Mouse (Mus musculus): ENCODE data around the gene Slc19a1. TPM values are rescaled to one million over a fixed set of nuclear protein-coding genes. Genes with fewer than 3 reads are reported as not detected.

Gene Slc19a1
- polyA plus RNA-seq (2015; fragmentation: Nextera tagmentation; extraction: Ambion mirVana), result 8.1 and 8.4 TPM in 2 replicates

DNA sequence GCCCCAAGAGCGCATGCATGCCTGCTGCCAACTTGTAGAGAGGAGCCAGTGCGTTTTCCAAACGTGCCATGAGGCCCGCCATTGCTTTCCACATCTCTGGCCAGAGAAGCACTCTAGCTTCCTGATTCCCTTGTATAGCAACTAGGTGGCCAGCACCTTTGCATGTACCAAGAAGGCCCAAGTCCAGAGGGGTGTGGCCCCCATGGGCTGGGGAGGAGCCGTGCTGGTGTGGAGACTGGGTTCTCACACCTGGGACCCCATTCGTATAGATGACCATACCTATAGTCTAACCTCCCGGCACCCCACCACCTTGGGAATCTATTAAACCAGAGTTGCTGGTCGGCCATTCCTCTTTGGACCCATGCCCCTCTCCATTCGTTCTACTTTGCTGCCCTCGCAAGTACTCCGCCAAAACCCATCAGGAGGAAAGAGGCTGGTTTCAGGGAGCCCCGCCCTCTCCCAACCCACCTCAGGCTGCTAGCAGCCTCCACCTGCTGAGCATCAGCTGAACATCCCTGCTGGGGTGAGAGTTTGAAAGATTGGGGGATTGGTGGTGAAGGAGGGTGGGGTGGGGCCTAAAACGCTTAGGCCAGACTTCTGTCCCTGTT lies at the start of gene Slc19a1:
TSS of gene Slc19a1 (plus strand) at position 474 of the 608 bp plus-strand sequence.
- no peak within 1 kb of the TSS for H3K27ac ChIP-seq (ENCODE audit: low read length)
- WGBS, result 54% methylated on average over 13 of the region's 13 CpGs
- ATAC-seq (no peak), DNase-seq (ENCODE audit: low spot score) (no peak)
- no peaks in the 10 kb centered on the region for H3K36me3 ChIP-seq (ENCODE audit: insufficient read depth, low read length)
- no peaks in the 10 kb centered on the region for H3K27me3 ChIP-seq (replicated peaks; ENCODE audit: insufficient read depth, low read length)
- H3K4me1 ChIP-seq (ENCODE audit: insufficient read depth, low read depth, low read length), result peaks cover 9% of the 10 kb centered on the region; the same call in 1 of the 2 replicates
- H3K4me3 ChIP-seq (ENCODE audit: low read depth, low read length), result peak within 1 kb of the TSS; percentile 61
- no peak for TF ChIP-seq EP300 (IDR thresholded peaks at IDR 0.05)
- H3K9ac ChIP-seq (replicated peaks; ENCODE audit: low read depth), result peak within 1 kb of the TSS; percentile 54
- no peaks in the 10 kb centered on the region for H3K9me3 ChIP-seq (ENCODE audit: low read length)
- H3K4me2 ChIP-seq (replicated peaks; ENCODE audit: low read depth, low read length), result peak within 1 kb of the TSS; percentile 88

- Histone ChIP-seq H3K9ac (replicated peaks; ENCODE audit: low read depth) (no peak overlapping the region), H3K4me2 (replicated peaks; ENCODE audit: low read depth, low read length) (no peak overlapping the region), H3K27me3 (replicated peaks; ENCODE audit: insufficient read depth, low read length) (no peaks in the 10 kb centered on the region), H3K4me3 (ENCODE audit: low read depth, low read length) (no peak overlapping the region), H3K36me3 (ENCODE audit: insufficient read depth, low read length) (no peaks in the 10 kb centered on the region), H3K4me1 (ENCODE audit: insufficient read depth, low read depth, low read length) (no peaks in the 10 kb centered on the region), H3K27ac (ENCODE audit: low read length) (no peak overlapping the region), H3K9me3 (ENCODE audit: low read length) (no peaks in the 10 kb centered on the region)
- DNase-seq (ENCODE audit: low spot score) (no peak), ATAC-seq (no peak)
- no peak for TF ChIP-seq CTCF (IDR thresholded peaks at IDR 0.05)
- no peak for TF ChIP-seq EP300 (IDR thresholded peaks at IDR 0.05)
- 85% methylated on average over 5 of the region's 5 CpGs for WGBS
Measured at GRCm38 (mm10) chr10:76988586-76988985, 43.5 kb upstream of the Slc19a1 start.

GRCm38 (mm10) chr10:76992456-76992855 lies 39.6 kb upstream of the Slc19a1 start:
- no peaks in the 10 kb centered on the region for H3K9me3 ChIP-seq (ENCODE audit: low read length)
- H3K4me3 ChIP-seq (ENCODE audit: low read depth, low read length), result no peak overlapping the region
- TF ChIP-seq CTCF (IDR thresholded peaks at IDR 0.05) (no peak), EP300 (IDR thresholded peaks at IDR 0.05) (no peak)
- no peaks in the 10 kb centered on the region for H3K4me1 ChIP-seq (ENCODE audit: insufficient read depth, low read depth, low read length)
- H3K4me2 ChIP-seq (replicated peaks; ENCODE audit: low read depth, low read length), result no peak overlapping the region
- no peak overlapping the region for H3K27ac ChIP-seq (ENCODE audit: low read length)
- no peak overlapping the region for H3K9ac ChIP-seq (replicated peaks; ENCODE audit: low read depth)
- H3K27me3 ChIP-seq (replicated peaks; ENCODE audit: insufficient read depth, low read length), result no peaks in the 10 kb centered on the region
- ATAC-seq (no peak), DNase-seq (ENCODE audit: low spot score) (no peak)
- H3K36me3 ChIP-seq (ENCODE audit: insufficient read depth, low read length), result no peaks in the 10 kb centered on the region
- WGBS, result 64% methylated on average over 3 of the region's 3 CpGs

- TF ChIP-seq EP300 (IDR thresholded peaks at IDR 0.05) (peak; percentile 50; the same call in 1 of the 2 replicates), CTCF (IDR thresholded peaks at IDR 0.05) (no peak)
- DNase-seq (ENCODE audit: low spot score) (peak; percentile 60), ATAC-seq (peak; percentile 91)
- no peak overlapping the region for H3K4me2 ChIP-seq (replicated peaks; ENCODE audit: low read depth, low read length)
- H3K4me1 ChIP-seq (ENCODE audit: insufficient read depth, low read depth, low read length), result no peaks in the 10 kb centered on the region; the same call in 1 of the 2 replicates
- no peaks in the 10 kb centered on the region for H3K36me3 ChIP-seq (ENCODE audit: insufficient read depth, low read length)
- H3K27ac ChIP-seq (ENCODE audit: low read length), result no peak overlapping the region
- H3K4me3 ChIP-seq (ENCODE audit: low read depth, low read length), result no peak overlapping the region
- no peaks in the 10 kb centered on the region for H3K27me3 ChIP-seq (replicated peaks; ENCODE audit: insufficient read depth, low read length)
- WGBS, result 29% methylated on average over 17 of the region's 17 CpGs
- no peaks in the 10 kb centered on the region for H3K9me3 ChIP-seq (ENCODE audit: low read length)
- no peak overlapping the region for H3K9ac ChIP-seq (replicated peaks; ENCODE audit: low read depth)
Measured at GRCm38 (mm10) chr10:76997759-76998513, 34.1 kb upstream of the Slc19a1 start.

GRCm38 (mm10) chr10:77004936-77005335 lies 27.1 kb upstream of the Slc19a1 start:
- Histone ChIP-seq H3K9me3 (ENCODE audit: low read length) (no peaks in the 10 kb centered on the region), H3K36me3 (ENCODE audit: insufficient read depth, low read length) (no peaks in the 10 kb centered on the region), H3K4me2 (replicated peaks; ENCODE audit: low read depth, low read length) (no peak overlapping the region), H3K4me3 (ENCODE audit: low read depth, low read length) (no peak overlapping the region), H3K27ac (ENCODE audit: low read length) (no peak overlapping the region), H3K27me3 (replicated peaks; ENCODE audit: insufficient read depth, low read length) (no peaks in the 10 kb centered on the region), H3K9ac (replicated peaks; ENCODE audit: low read depth) (no peak overlapping the region), H3K4me1 (ENCODE audit: insufficient read depth, low read depth, low read length) (no peaks in the 10 kb centered on the region)
- no peak for TF ChIP-seq EP300 (IDR thresholded peaks at IDR 0.05)
- no peak for TF ChIP-seq CTCF (IDR thresholded peaks at IDR 0.05)
- no peak for DNase-seq (ENCODE audit: low spot score)
- ATAC-seq, result no peak
- 26% methylated on average over 7 of the region's 7 CpGs for WGBS

GRCm38 (mm10) chr10:77007433-77008108 lies 24.5 kb upstream of the Slc19a1 start:
- WGBS, result 43% methylated on average over 8 of the region's 8 CpGs

More at GRCm38 (mm10) chr10:77007433-77008108, 24.5 kb upstream of the Slc19a1 start:
- no peaks in the 10 kb centered on the region for H3K4me1 ChIP-seq (ENCODE audit: insufficient read depth, low read depth, low read length)
- no peaks in the 10 kb centered on the region for H3K36me3 ChIP-seq (ENCODE audit: insufficient read depth, low read length)
- H3K4me2 ChIP-seq (replicated peaks; ENCODE audit: low read depth, low read length), result no peak overlapping the region
- no peaks in the 10 kb centered on the region for H3K27me3 ChIP-seq (replicated peaks; ENCODE audit: insufficient read depth, low read length)
- H3K9ac ChIP-seq (replicated peaks; ENCODE audit: low read depth), result no peak overlapping the region
- H3K27ac ChIP-seq (ENCODE audit: low read length), result no peak overlapping the region
- DNase-seq (ENCODE audit: low spot score), result no peak
- no peak for ATAC-seq
- H3K4me3 ChIP-seq (ENCODE audit: low read depth, low read length), result no peak overlapping the region
- no peaks in the 10 kb centered on the region for H3K9me3 ChIP-seq (ENCODE audit: low read length)
- TF ChIP-seq CTCF (IDR thresholded peaks at IDR 0.05) (no peak), EP300 (IDR thresholded peaks at IDR 0.05) (no peak)

All from lung, postnatal 0 days (tissue).